Mouse (Mus musculus) lung, embryonic 16.5 days (tissue): ENCODE measurements around the gene Neurl3. TPM values are rescaled to one million over a fixed set of nuclear protein-coding genes. Genes with fewer than 3 reads are reported as not detected.
A peak's percentile ranks its signal among the peaks of the same experiment; 100 is the strongest.

ENCODE experiments used
- ATAC-seq: fragments of 200-750 bp; cut with Nextera tagmentation; 2 replicates; pipeline ENCODE4 v1.8.0; 2017; ENCODE audit warnings: low read depth, mild to moderate bottlenecking, moderate library complexity
- H3K27ac ChIP-seq: fragments of 300-500 bp; sonication (generic); 2 replicates; pipeline ENCODE4 v1.5.1; 2014; ENCODE audit warnings: mild to moderate bottlenecking, control low read depth, low read length
- H3K27me3 ChIP-seq: fragments of 300-500 bp; sonication (generic); 2 replicates; pipeline ENCODE4 v1.6.1; 2014; ENCODE audit warnings: low read depth, low read length, mixed read lengths; ENCODE audit not compliant: control insufficient read depth, insufficient read depth
- H3K36me3 ChIP-seq: fragments of 300-500 bp; sonication (generic); 2 replicates; pipeline ENCODE4 v1.6.1; 2014; ENCODE audit warnings: low read length; ENCODE audit not compliant: control insufficient read depth, insufficient read depth
- H3K4me1 ChIP-seq: fragments of 300-500 bp; sonication (generic); replicated peaks from 2 replicates; pipeline ENCODE4 v1.6.1; 2014; ENCODE audit warnings: low read length, mixed read lengths; ENCODE audit not compliant: control insufficient read depth, insufficient read depth
- H3K4me2 ChIP-seq: fragments of 300-500 bp; sonication (generic); 2 replicates; pipeline ENCODE4 v1.6.1; 2014; ENCODE audit warnings: low read depth, low read length, control low read depth
- H3K4me3 ChIP-seq: fragments of 300-500 bp; sonication (generic); 2 replicates; pipeline ENCODE4 v1.5.1; 2014; ENCODE audit warnings: mild to moderate bottlenecking, low read length, control low read depth
- H3K9ac ChIP-seq: fragments of 300-500 bp; sonication (generic); 2 replicates; pipeline ENCODE4 v1.6.1; 2014; ENCODE audit warnings: low read length, control low read depth
- H3K9me3 ChIP-seq: fragments of 300-500 bp; sonication (generic); 2 replicates; pipeline ENCODE4 v1.6.1; 2016; ENCODE audit warnings: low read length; ENCODE audit not compliant: control insufficient read depth
- WGBS: fragments of 180-500 bp; shearing (Covaris S2); extraction: QIAGEN DNeasy Blood & Tissue Kit; methylation state at CpG from one replicate; pipeline ENCODE4 v1.1.7; 2014; 5-methylcytosine and 5-hydroxymethylcytosine counted together
- polyA plus RNA-seq: library from polyadenylated mRNA; unstranded; fragments of >200 nt; fragmentation: Nextera tagmentation; extraction: Ambion mirVana; gene quantifications from 2 replicates; pipeline ENCODE4 v1.2.1, GENCODE M21; 2015

Neurl3 gene
- 7.5 and 7.7 TPM in 2 replicates for polyA plus RNA-seq

GRCm38 (mm10) chr1:36274455-36274854, at the start of gene Neurl3:
Neurl3 (minus strand) TSS chr1:36274679.
- no peaks in the 10 kb centered on the region for H3K27me3 ChIP-seq
- peaks cover 26% of the 10 kb centered on the region for H3K4me1 ChIP-seq
- H3K27ac ChIP-seq: peak within 1 kb of the TSS; percentile 68; the same call in 1 of the 2 replicates
- ATAC-seq: no peak
- 80% methylated on average over 5 of the region's 5 CpGs for WGBS
- H3K9ac ChIP-seq: no peak within 1 kb of the TSS
- H3K4me3 ChIP-seq: peak within 1 kb of the TSS; percentile 18; the same call in 1 of the 2 replicates
- no peaks in the 10 kb centered on the region for H3K9me3 ChIP-seq
- H3K36me3 ChIP-seq: no peaks in the 10 kb centered on the region
- peak within 1 kb of the TSS; percentile 22 for H3K4me2 ChIP-seq

- Histone ChIP-seq H3K9me3 (no peaks in the 10 kb centered on the region), H3K27me3 (no peaks in the 10 kb centered on the region), H3K9ac (no peak overlapping the region), H3K36me3 (no peaks in the 10 kb centered on the region; the same call in 1 of the 2 replicates), H3K4me3 (no peak overlapping the region), H3K27ac (no peak overlapping the region), H3K4me1 (peaks cover 4% of the 10 kb centered on the region; the same call in 1 of the 2 replicates), H3K4me2 (no peak overlapping the region)
- 22% methylated on average over 8 of the region's 8 CpGs for WGBS
- ATAC-seq: peak; percentile 76
These were observed 49.4 kb upstream of the Neurl3 start for GRCm38 (mm10) chr1:36323746-36324448.

GRCm38 (mm10) chr1:36323076-36323475, 48.6 kb upstream of the Neurl3 start:
- H3K4me2 ChIP-seq: no peak overlapping the region
- no peaks in the 10 kb centered on the region for H3K9me3 ChIP-seq
- peak; percentile 10; the same call in 1 of the 2 replicates for ATAC-seq
- no peak overlapping the region for H3K4me3 ChIP-seq
- no peaks in the 10 kb centered on the region; the same call in 1 of the 2 replicates for H3K36me3 ChIP-seq
- H3K9ac ChIP-seq: no peak overlapping the region
- no peak overlapping the region for H3K27ac ChIP-seq
- WGBS: 20% methylated on average over 9 of the region's 9 CpGs
- H3K4me1 ChIP-seq: peaks cover 4% of the 10 kb centered on the region; the same call in 1 of the 2 replicates
- H3K27me3 ChIP-seq: no peaks in the 10 kb centered on the region

GRCm38 (mm10) chr1:36321829-36322573, 47.5 kb upstream of the Neurl3 start:
- no peak for ATAC-seq
- Histone ChIP-seq H3K27me3 (no peaks in the 10 kb centered on the region), H3K36me3 (no peaks in the 10 kb centered on the region; the same call in 1 of the 2 replicates), H3K4me3 (no peak overlapping the region), H3K4me1 (peaks cover 4% of the 10 kb centered on the region; the same call in 1 of the 2 replicates), H3K4me2 (no peak overlapping the region), H3K27ac (no peak overlapping the region), H3K9me3 (no peaks in the 10 kb centered on the region), H3K9ac (no peak overlapping the region)
- WGBS: 61% methylated on average over 11 of the region's 11 CpGs

GRCm38 (mm10) chr1:36321164-36321563, 46.7 kb upstream of the Neurl3 start:
- no peak overlapping the region for H3K4me2 ChIP-seq
- H3K9me3 ChIP-seq: no peaks in the 10 kb centered on the region
- no peak overlapping the region for H3K9ac ChIP-seq
- H3K27ac ChIP-seq: no peak overlapping the region
- no peaks in the 10 kb centered on the region; the same call in 1 of the 2 replicates for H3K36me3 ChIP-seq
- no peaks in the 10 kb centered on the region for H3K27me3 ChIP-seq
- no peak for ATAC-seq
- 81% methylated on average over 2 of the region's 2 CpGs for WGBS
- no peak overlapping the region for H3K4me3 ChIP-seq
- peaks cover 4% of the 10 kb centered on the region; the same call in 1 of the 2 replicates for H3K4me1 ChIP-seq

GRCm38 (mm10) chr1:36315776-36316100, 41.3 kb upstream of the Neurl3 start:
- Histone ChIP-seq H3K27me3 (no peaks in the 10 kb centered on the region), H3K9ac (no peak overlapping the region), H3K9me3 (no peaks in the 10 kb centered on the region), H3K4me1 (no peaks in the 10 kb centered on the region), H3K27ac (no peak overlapping the region), H3K4me3 (no peak overlapping the region), H3K36me3 (no peaks in the 10 kb centered on the region; the same call in 1 of the 2 replicates), H3K4me2 (no peak overlapping the region)
- ATAC-seq: no peak
- 85% methylated on average over 2 of the region's 2 CpGs for WGBS

GRCm38 (mm10) chr1:36314959-36315775, 40.7 kb upstream of the Neurl3 start:
- Histone ChIP-seq H3K4me3 (no peak overlapping the region), H3K4me1 (no peaks in the 10 kb centered on the region), H3K27ac (no peak overlapping the region), H3K27me3 (no peaks in the 10 kb centered on the region), H3K36me3 (no peaks in the 10 kb centered on the region; the same call in 1 of the 2 replicates), H3K9me3 (no peaks in the 10 kb centered on the region), H3K4me2 (no peak overlapping the region), H3K9ac (no peak overlapping the region)
- 87% methylated on average over 11 of the region's 11 CpGs for whole genome bisulfite sequencing
- ATAC-seq: no peak

GRCm38 (mm10) chr1:36309498-36309901, 35.0 kb upstream of the Neurl3 start:
- Histone ChIP-seq H3K27me3 (peaks cover 5% of the 10 kb centered on the region; the same call in 1 of the 2 replicates), H3K36me3 (no peaks in the 10 kb centered on the region), H3K4me2 (peak overlapping the region; percentile 88), H3K4me3 (peak overlapping the region; percentile 3; the same call in 1 of the 2 replicates), H3K4me1 (peaks cover 17% of the 10 kb centered on the region), H3K9ac (no peak overlapping the region), H3K9me3 (no peaks in the 10 kb centered on the region), H3K27ac (no peak overlapping the region)
- WGBS: 20% methylated on average over 3 of the region's 3 CpGs
- no peak for ATAC-seq
